Mouse (Mus musculus) liver, postnatal 0 days (tissue): ENCODE measurements around the gene Gm5741. TPM values are rescaled to one million over a fixed set of nuclear protein-coding genes. Genes with fewer than 3 reads are reported as not detected.

Source experiments
- ATAC-seq: fragments of 200-750 bp; cut with Nextera tagmentation; 2 replicates; pipeline ENCODE4 v1.8.0; 2017; ENCODE audit warnings: mild to moderate bottlenecking, moderate library complexity
- DNase-seq: peaks from one replicate; pipeline ENCODE4 v3.0.0-alpha.2; 2016
- H3K27ac ChIP-seq: fragments of 300-500 bp; sonication (generic); 2 replicates; pipeline ENCODE4 v1.5.1; 2014; ENCODE audit warnings: antibody characterized with exemption, moderate library complexity, mild to moderate bottlenecking, low read depth
- H3K27me3 ChIP-seq: fragments of 300-500 bp; sonication (generic); 2 replicates; pipeline ENCODE4 v1.6.1; 2014; ENCODE audit warnings: low read length, control low read depth, mixed read lengths; ENCODE audit not compliant: insufficient read depth
- H3K36me3 ChIP-seq: fragments of 300-500 bp; sonication (generic); replicated peaks from 2 replicates; pipeline ENCODE4 v1.6.1; 2014; ENCODE audit warnings: mild to moderate bottlenecking, control low read depth, low read length, moderate library complexity, mixed read lengths; ENCODE audit not compliant: insufficient read depth
- H3K4me1 ChIP-seq: fragments of 300-500 bp; sonication (generic); 2 replicates; pipeline ENCODE4 v1.6.1; 2014; ENCODE audit warnings: antibody characterized with exemption, mild to moderate bottlenecking, control low read depth; ENCODE audit not compliant: insufficient read depth
- H3K4me2 ChIP-seq: fragments of 300-500 bp; sonication (generic); 2 replicates; pipeline ENCODE4 v1.6.1; 2014; ENCODE audit warnings: low read depth, mild to moderate bottlenecking, low read length, moderate library complexity, mixed read lengths
- H3K4me3 ChIP-seq: fragments of 300-500 bp; sonication (generic); 2 replicates; pipeline ENCODE4 v1.5.1; 2014; ENCODE audit warnings: low read depth, low read length
- H3K9ac ChIP-seq: fragments of 300-500 bp; sonication (generic); replicated peaks from 2 replicates; pipeline ENCODE4 v1.6.1; 2014; ENCODE audit warnings: mild to moderate bottlenecking, moderate library complexity
- H3K9me3 ChIP-seq: fragments of 300-500 bp; sonication (generic); 2 replicates; pipeline ENCODE4 v1.6.1; 2016; ENCODE audit warnings: mild to moderate bottlenecking, control low read depth, low read length, mixed read lengths
- CTCF ChIP-seq: sonication (generic); IDR thresholded peaks from 2 replicates; pipeline ENCODE4 v1.5.1; 2016; ENCODE audit warnings: antibody characterized with exemption, low read depth
- EP300 ChIP-seq: IDR thresholded peaks from 2 replicates; pipeline ENCODE4 v1.6.1; 2016; ENCODE audit warnings: antibody characterized with exemption, low read depth, mild to moderate bottlenecking
- WGBS: fragments of 180-500 bp; shearing (Covaris S2); extraction: QIAGEN DNeasy Blood & Tissue Kit; methylation state at CpG from one replicate; pipeline ENCODE4 v1.1.7; 2014; ENCODE audit not compliant: insufficient replicate concordance; 5-methylcytosine and 5-hydroxymethylcytosine counted together
- microRNA-seq: library from miRNA; unstranded; fragments of <30 nt; microRNA quantifications from one replicate; pipeline ENCODE4, GENCODE M21; 2016
- polyA plus RNA-seq: library from polyadenylated mRNA; unstranded; fragments of >200 nt; fragmentation: Nextera tagmentation; extraction: Ambion mirVana; gene quantifications from 2 replicates; pipeline ENCODE4 v1.2.1, GENCODE M21; 2015

Gm5741 gene
- polyA plus RNA-seq, 1 experiment from 2014 or later = not detected

DNA sequence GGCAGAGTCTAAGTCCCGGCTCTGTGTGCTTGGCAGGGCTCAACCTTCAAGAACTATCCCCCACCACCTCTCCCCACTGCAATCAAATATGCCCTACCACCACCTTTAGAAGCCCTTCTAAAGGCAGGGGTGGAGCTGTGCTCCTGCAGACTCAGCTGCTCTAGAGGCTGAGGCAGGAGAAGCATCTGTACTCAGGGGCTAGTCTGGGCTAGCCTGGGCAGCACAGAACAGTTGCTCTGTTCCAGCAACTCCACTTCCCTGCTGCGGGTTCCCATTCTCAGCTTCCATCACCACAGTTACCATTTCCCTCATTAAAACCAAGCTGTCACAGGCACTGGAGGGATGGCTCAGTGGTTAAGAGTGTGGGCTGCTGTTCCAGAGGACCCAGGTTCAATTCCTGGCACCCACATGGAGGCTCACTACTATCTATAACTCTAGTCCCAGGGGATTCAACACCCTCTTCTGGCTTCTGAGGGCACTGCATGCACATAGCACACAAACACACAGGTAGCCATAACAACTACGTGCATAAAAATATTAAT lies 46.2 kb downstream of the Gm5741 start:
- WGBS = 87% methylated on average over 3 of the region's 3 CpGs
- Histone ChIP-seq H3K27me3 (no peaks in the 10 kb centered on the region), H3K4me1 (peaks cover 18% of the 10 kb centered on the region), H3K27ac (no peak overlapping the region), H3K4me2 (no peak overlapping the region), H3K36me3 (peaks cover 33% of the 10 kb centered on the region), H3K9me3 (no peaks in the 10 kb centered on the region), H3K9ac (no peak overlapping the region), H3K4me3 (no peak overlapping the region)
- no peak for DNase-seq
- ATAC-seq = no peak
- 0 out of 2 replicates have a peak, but pooled peaks have one; percentile 15 for TF ChIP-seq CTCF
- TF ChIP-seq EP300 = no peak

Small RNA genes within 50 kb of the gene (microRNA-seq; reads per million reads assigned to microRNA genes)
- gene Gm23388 (1.2 reads per million), gene Mir7070 (1.6 reads per million)

Other genes with a start within 250 kb of the Gm5741 start
- gene Dand5, start 245.2 kb downstream of the Gm5741 start, polyA plus RNA-seq = 2.4 and 2.5 TPM in 2 replicates
- gene Gadd45gip1, start 236.5 kb downstream of the Gm5741 start, polyA plus RNA-seq = 31.9 and 34.9 TPM in 2 replicates
- 154 and 164 TPM in 2 replicates for gene Rad23a, start 227.3 kb downstream of the Gm5741 start, polyA plus RNA-seq
- gene Calr, start 221.0 kb downstream of the Gm5741 start, polyA plus RNA-seq = 331 and 375 TPM in 2 replicates
- 30.3 and 33.6 TPM in 2 replicates for gene Farsa, start 211.0 kb downstream of the Gm5741 start, polyA plus RNA-seq
- gene Syce2, start 195.9 kb downstream of the Gm5741 start, polyA plus RNA-seq = 30.6 and 31.2 TPM in 2 replicates
- 139 and 141 TPM in 2 replicates for gene Gcdh, start 174.1 kb downstream of the Gm5741 start, polyA plus RNA-seq
- 133 and 149 TPM in 2 replicates for gene Klf1, start 166.1 kb downstream of the Gm5741 start, polyA plus RNA-seq
- gene Dnase2a, start 159.4 kb downstream of the Gm5741 start, polyA plus RNA-seq = 15.4 and 16.0 TPM in 2 replicates
- gene Mast1, start 130.6 kb downstream of the Gm5741 start, polyA plus RNA-seq = 0.07 TPM in 1 of 2 replicates, not detected in the other
- 0.09 TPM in 1 of 2 replicates, not detected in the other for gene Rtbdn, start 121.0 kb downstream of the Gm5741 start, polyA plus RNA-seq
- gene Gm49661, start 98.5 kb downstream of the Gm5741 start, polyA plus RNA-seq = 0.89 TPM in 1 of 2 replicates, not detected in the other
- gene Prdx2, start 98.4 kb downstream of the Gm5741 start, polyA plus RNA-seq = 780 and 831 TPM in 2 replicates
- gene Rnaseh2a, start 98.2 kb downstream of the Gm5741 start, polyA plus RNA-seq = 67.1 and 70.8 TPM in 2 replicates
- gene Junb, start 89.3 kb downstream of the Gm5741 start, polyA plus RNA-seq = 14.2 and 21.9 TPM in 2 replicates
- 12.0 and 12.2 TPM in 2 replicates for gene Hook2, start 77.4 kb downstream of the Gm5741 start, polyA plus RNA-seq
- not detected in 2 replicates for gene Best2, start 53.5 kb downstream of the Gm5741 start, polyA plus RNA-seq
- gene Asna1, start 42.7 kb downstream of the Gm5741 start, polyA plus RNA-seq = 33.2 and 34.4 TPM in 2 replicates
- 63.0 and 73.6 TPM in 2 replicates for gene Trir, start 41.2 kb downstream of the Gm5741 start, polyA plus RNA-seq
- 7.6 and 8.2 TPM in 2 replicates for gene Tnpo2, start 31.1 kb downstream of the Gm5741 start, polyA plus RNA-seq
- gene Fbxw9, start 7.9 kb downstream of the Gm5741 start, polyA plus RNA-seq = 14.4 and 14.9 TPM in 2 replicates
- gene Dhps, start 3.8 kb upstream of the Gm5741 start, polyA plus RNA-seq = 24.8 and 27.7 TPM in 2 replicates
- gene Wdr83os, start 12.8 kb upstream of the Gm5741 start, polyA plus RNA-seq = 63.5 and 66.8 TPM in 2 replicates
- gene Wdr83, start 13.3 kb upstream of the Gm5741 start, polyA plus RNA-seq = 17.6 and 18.4 TPM in 2 replicates
- 42.6 and 44.6 TPM in 2 replicates for gene Man2b1, start 15.3 kb upstream of the Gm5741 start, polyA plus RNA-seq
- gene Zfp791, start 55.1 kb upstream of the Gm5741 start, polyA plus RNA-seq = 2.0 and 5.2 TPM in 2 replicates
- gene Cks1brt, start 83.9 kb upstream of the Gm5741 start, polyA plus RNA-seq = not detected in 2 replicates
- not detected in 2 replicates for gene Olfr371, start 158.0 kb upstream of the Gm5741 start, polyA plus RNA-seq
- gene Orc6, start 231.7 kb upstream of the Gm5741 start, polyA plus RNA-seq = 40.1 and 46.3 TPM in 2 replicates
- gene Vps35, start 231.8 kb upstream of the Gm5741 start, polyA plus RNA-seq = 48.1 and 54.6 TPM in 2 replicates